Mouse (Mus musculus) gastrocnemius, postnatal 14 days (tissue): Measurements from ENCODE around the gene Mettl15. TPM values are rescaled to one million over a fixed set of nuclear protein-coding genes. Genes with fewer than 3 reads are reported as not detected.
"Not testable (repeated sequence)": the region's sequence is repeated elsewhere in the genome, so short reads cannot be mapped to it uniquely, and the experiment has no call there.

Source experiments
- DNase-seq: peaks from one replicate; pipeline ENCODE4 v3.0.0; 2021; ENCODE audit warnings: mixed read lengths
- intact Hi-C: fragments of 180-260 bp; cut with DNase I; formaldehyde crosslinking; loops from one replicate; pipeline ENCODE4 v1.15.1; 2025; ENCODE audit warnings: low total_unique reads
- microRNA-seq, 2 experiments: library from miRNA; unstranded; fragments of <30 nt; microRNA quantifications; one replicate each; pipeline ENCODE4 v1.2.0; 2021
- total RNA-seq, 2 experiments: library from RNA; stranded (reverse); gene quantifications; 2 replicates each; pipeline ENCODE4 v1.2.3; 2021

Mettl15 gene
- total RNA-seq, 2 experiments from 2014 or later = 9.5 TPM

DNA sequence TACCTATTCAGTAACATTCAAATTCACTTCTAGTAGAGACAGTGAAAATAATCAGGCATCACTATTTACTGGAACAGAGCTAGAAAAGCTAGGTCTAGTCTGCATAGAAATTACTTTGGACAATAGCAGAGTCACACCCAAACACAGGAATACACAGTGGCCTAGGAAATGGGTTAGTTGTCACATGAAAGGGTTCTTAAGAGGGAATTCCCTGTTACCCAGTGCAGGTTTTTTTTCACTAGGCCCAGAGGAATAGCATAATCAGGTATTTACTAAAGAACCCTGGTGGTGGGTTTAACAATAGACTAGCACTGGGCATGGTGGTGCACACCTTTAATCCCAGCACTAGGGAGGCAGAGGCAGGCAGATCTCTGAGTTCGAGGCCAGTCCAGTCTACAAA is 69.9 kb downstream of the Mettl15 start:
- intact Hi-C loops, DNase-seq: not testable (repeated sequence)

DNA sequence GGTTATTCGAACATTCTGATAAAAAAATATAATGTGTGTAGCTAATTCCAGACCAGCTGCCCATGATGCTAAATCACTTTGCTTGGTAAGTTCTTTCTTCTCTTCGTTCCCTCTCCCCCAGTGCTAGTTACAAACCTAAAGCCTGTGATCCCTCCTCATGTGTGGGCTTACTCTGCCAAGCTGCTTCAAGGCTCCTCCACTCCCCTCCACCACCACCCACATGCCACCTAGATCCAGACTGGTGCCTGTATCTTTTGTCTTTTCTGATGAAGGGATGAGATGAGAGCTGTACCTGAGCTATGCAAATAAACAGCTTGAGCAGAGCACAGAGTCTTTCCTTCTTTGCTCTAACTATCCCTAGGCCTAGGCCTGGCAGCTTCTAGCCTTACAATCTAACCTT is 72.5 kb downstream of the Mettl15 start:
- DNase-seq = no peak
- intact Hi-C loops = no loop called here

DNA sequence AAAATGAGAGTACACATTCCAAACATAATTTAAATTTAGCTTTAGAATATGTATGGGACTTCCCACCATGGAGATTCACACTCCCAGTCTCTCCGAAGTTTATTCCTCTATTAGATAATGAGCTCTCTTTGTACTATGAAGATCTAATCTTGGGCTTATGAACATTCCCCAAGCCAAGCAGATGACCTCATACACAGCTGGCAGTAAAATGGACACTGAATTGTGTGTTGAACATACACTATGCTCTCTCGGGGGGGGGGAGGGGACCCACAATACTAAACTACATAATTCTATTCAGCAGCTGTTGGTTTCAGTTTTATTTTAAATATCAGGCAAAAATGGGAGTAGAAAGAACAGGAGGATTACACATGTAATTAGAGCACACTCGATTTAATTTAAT is 97.6 kb downstream of the Mettl15 start:
- no peak for DNase-seq
- intact Hi-C loops = no loop called here

DNA sequence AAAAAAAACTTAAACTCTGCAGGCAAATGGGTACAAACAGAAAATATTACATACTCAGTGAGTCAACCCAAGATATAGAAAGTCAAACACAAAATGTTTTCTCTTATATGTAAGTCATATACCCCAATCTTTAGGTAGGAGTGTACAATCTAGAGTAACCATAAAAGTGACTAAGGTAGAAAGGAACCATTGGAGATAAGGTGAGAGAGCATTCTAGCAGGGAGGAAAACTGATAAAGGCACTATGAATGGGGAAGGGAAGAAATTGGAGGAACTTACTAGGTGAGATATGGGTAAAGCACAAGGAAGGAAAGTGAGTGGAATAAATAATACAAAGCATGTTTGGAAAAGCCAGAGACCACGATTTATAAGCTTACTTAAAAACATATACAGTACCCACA is 122.0 kb downstream of the Mettl15 start:
- intact Hi-C loops = no loop called here

DNA sequence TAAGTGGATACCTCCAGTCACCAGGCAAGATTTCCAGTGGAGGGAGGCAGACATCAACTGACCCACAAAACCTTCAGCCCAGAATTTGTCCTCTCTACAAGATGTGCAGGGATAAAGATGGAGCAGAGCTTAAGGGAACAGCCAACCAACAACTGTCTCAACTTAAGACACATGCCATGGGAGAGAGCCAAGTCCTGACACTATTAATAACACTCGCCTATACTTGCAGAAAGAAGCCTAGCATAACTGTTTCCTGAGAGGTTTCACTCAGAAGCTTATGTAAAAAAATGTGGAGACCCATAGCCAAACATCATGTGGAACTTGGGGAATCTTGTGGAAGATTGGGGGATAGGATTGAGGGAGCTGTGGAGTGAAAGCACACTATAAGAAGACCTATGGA is 124.4 kb downstream of the Mettl15 start:
- intact Hi-C loops = no loop called here
- no peak for DNase-seq

More for the DNA sequence above, 122.0 kb downstream of the Mettl15 start:
- no peak for DNase-seq

DNA sequence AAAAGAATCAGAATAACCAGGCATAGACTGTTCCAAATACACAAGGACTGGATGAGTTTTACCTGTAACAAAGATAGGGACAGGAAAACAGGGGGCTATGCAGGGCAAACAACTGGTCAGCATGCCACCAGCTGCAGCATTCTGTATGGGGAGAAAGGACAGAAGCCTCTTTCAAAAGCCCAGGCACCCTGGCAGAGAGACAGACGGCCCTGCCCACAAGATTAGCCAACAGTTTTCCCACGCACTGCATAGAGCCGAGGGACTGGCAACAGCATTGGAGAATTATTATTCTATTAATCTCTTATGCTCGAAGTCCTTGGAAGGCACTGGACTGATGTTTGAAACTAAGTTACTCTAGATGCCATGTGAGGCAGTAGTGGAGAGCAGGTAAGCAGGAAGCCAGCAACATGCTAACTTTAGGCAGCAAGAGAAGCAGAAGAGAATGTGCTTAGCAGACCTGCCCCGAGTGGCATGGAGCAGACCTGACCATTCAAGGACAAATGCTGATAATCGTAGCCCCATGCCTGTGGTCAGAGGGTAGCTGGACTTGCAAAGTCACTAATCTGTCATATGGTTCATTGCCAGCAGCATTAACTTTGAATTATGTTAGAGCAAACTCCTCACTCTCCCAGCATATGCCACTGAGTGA is 127.0 kb downstream of the Mettl15 start:
- no peak for DNase-seq

DNA sequence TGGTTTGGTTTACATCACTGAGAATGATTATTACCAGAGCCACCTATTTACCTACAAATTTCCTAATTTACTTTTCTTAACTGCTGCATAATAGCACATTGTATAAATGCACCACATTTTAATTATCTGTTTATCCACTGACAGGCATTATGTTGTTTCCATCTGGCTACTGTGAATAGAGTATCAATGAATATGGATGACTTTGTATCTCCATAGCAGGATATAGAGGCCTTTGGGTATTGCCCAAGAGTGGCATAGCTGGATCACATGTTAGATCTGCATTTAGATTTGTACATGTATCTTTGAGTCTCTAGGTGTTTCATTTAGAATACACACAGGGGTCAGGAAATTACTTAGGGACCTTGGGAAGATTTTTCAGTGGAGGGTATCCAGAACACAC is 133.3 kb downstream of the Mettl15 start:
- intact Hi-C loops = no loop called here
- DNase-seq = no peak

More for the DNA sequence above, 127.0 kb downstream of the Mettl15 start:
- intact Hi-C loops = no loop called here

DNA sequence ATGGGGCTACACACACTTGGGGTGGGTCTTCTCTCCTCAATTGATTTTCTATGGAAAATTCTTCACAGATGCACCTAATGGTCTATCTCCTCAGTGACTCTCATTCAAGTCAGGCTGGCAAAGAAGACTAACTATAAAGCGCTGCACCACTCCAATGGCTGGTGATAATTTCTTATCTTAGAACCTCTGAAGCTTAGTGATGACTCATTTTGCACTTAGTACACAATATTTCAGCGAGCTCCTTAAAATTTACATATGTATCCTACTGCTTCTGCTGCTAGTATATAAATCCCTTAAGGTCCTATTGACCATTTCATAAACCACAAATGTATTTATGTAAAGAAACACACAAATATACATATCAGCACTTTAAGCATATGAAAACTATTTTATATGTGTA is 136.1 kb downstream of the Mettl15 start:
- intact Hi-C loops = no loop called here
- no peak for DNase-seq

DNA sequence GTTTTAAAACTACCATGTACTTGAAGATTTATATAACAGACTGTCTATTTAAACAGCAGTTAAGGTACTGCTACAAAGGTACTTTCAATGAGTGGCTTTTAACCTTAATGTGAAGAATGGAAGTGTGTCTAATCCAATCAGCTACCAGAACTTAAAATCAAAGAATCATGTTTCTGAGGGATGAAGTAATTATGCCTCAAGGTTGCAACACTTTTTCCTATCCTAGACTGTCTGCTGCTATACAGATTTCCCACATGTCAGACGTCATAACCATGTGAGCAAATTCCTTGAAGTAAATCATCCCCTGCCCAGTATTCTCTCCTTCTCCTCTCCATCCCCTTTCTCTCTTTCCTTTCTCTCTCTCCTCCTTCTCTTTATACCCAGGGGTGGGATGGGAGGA is 140.2 kb downstream of the Mettl15 start:
- intact Hi-C loops = no loop called here
- no peak for DNase-seq

DNA sequence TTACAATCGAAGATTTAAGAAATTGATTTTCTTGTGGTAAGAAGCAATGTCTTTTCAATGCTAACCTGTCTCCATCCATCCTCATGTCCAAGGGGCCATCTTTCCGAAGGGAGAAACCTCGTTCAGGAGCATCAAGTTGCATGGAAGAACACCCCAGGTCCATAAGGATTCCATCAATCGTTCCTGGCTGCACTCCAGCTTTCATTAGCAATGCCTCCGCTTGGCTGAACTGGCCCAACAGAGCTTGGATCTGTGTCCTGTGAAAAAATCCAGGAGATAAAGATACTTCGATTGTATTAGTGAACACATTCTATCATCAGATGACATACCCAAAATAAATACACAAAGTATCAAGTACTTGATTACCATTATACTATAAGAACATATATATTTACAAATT is 143.3 kb downstream of the Mettl15 start:
- intact Hi-C loops = no loop called here
- no peak for DNase-seq

DNA sequence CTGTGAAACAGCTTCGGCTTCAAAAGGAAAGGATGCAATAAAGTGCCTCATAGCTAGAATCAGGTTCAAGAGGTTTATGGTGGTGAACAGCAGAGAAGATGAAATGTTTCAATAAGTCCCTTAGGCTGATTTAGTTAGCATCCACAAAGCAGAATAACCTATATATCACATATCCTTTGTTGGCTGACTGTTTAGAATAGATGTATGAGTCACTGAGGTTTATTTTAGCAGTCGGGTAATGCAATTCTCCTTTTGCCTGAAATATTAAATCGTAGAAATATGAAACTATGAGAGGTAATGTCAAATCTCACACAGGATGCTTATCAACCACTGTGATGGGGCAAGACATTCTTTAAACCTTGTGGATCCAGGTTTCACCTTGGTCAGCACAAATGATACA is 149.8 kb downstream of the Mettl15 start:
- no peak for DNase-seq
- intact Hi-C loops = no loop called here

DNA sequence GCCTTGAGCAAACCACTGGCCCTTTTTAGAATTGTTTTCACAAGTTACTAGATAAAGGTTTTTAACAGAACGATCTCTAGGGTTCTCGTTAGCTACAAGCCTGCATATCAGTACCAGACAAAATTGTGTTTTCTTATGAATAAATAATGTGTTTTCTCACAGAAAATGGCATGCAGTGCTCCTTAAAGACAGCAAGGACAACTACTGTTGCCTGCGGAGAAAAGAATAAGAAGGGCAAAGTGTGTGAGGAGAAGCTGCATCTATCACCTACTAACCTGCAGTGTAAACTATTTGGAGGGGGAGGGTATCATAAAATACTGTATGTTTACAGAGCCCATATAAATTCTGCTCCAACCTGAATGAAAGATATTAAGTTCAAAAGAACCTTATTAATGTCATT is 150.6 kb downstream of the Mettl15 start:
- intact Hi-C loops = no loop called here
- DNase-seq = no peak

DNA sequence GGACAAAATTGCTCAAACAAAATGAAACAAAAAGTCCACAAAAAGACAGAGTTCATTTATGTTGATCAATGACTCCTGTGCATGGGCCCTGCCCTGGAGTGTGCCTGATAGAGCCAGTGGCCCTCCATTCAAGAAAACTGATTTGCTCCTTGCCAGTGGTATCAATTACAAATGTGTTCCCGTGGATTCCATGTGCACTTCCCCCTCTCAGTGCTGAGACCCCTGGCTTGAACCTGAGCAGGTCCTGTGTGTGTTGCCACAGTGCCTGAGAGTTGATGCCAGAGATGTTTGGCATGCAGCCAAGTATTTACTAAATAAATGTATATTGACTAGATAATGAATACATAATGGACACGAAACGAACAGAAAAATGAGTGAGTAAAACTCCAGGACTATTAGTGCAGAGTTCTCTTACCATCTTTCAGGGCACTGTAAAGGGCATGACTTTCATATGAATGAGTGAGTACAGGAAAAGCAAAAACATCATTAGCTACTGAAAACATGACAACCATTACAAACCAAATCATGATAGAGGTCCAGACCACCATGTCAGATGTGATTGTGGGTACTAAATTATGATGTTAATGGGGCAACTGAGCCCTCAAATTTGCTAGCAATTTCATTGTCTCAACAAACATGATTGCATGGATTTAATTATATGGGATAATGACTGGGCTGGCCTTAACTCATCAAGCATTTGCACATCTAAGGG is 174.6 kb downstream of the Mettl15 start:
- intact Hi-C loops = no loop called here
- no peak for DNase-seq

DNA sequence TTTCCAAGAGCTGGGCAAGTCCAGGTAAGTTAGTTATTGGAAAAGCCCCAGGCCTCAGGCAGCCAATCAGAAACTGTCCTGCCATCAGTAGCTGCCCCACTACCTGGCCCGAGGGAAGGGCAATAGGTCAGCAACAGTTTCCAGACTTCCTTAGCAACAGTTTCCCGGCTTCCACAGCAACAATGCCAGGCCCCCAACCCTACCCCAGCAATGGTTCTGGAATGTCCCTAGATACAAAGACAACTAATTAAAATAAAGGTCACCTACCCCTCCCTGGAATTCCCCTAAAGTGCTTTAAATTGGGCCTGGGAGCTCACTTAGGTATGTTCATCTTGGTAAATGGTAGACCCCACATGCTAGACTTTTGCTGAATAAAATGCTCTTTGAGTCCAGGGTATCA is 230.9 kb downstream of the Mettl15 start:
- intact Hi-C loops = no loop called here
- no peak for DNase-seq

Small RNA genes within 50 kb of the gene (microRNA-seq; reads per million reads assigned to microRNA genes)
- 0 reads per million in 2 experiments for gene Gm24115

Other genes with a start within 250 kb of the Mettl15 start
- 1 to 10 TPM in 1 of 2 experiments, under 1 TPM in 1; 0.71 to 1.0 TPM for gene Kif18a, start within 50 bp of the Mettl15 start, total RNA-seq